Mouse (Mus musculus) heart, adult 2 months (tissue): ENCODE data around the gene Ggact. TPM values are rescaled to one million over a fixed set of nuclear protein-coding genes. Genes with fewer than 3 reads are reported as not detected.

Experiments used
- DNase-seq, 2 experiments: peaks; one replicate each; pipeline ENCODE4 v3.0.0; 2021
- H3K27ac ChIP-seq: fragments of 200-600 bp; 2 replicates; pipeline ENCODE4 v1.8.1; 2022
- H3K27me3 ChIP-seq: fragments of 200-500 bp; 2 replicates; pipeline ENCODE4 v1.6.1; 2012; ENCODE audit warnings: mild to moderate bottlenecking, low read length, inconsistent platforms, mixed read lengths; ENCODE audit not compliant: control insufficient read depth, insufficient read depth
- H3K36me3 ChIP-seq: fragments of 200-500 bp; 2 replicates; pipeline ENCODE4 v1.6.1; 2012; ENCODE audit warnings: low read length, inconsistent platforms; ENCODE audit not compliant: control insufficient read depth, insufficient read depth
- H3K4me1 ChIP-seq: fragments of 200-500 bp; 2 replicates; pipeline ENCODE4 v1.6.1; 2011; ENCODE audit warnings: low read length; ENCODE audit not compliant: control insufficient read depth, insufficient read depth
- H3K4me3 ChIP-seq: fragments of 200-600 bp; 2 replicates; pipeline ENCODE4 v1.8.1; 2022
- H3K79me2 ChIP-seq: fragments of 200-500 bp; replicated peaks from 2 replicates; pipeline ENCODE4 v1.6.1; 2012; ENCODE audit warnings: mild to moderate bottlenecking, inconsistent platforms, low read length, moderate library complexity, mixed read lengths; ENCODE audit not compliant: control insufficient read depth, insufficient read depth
- H3K9ac ChIP-seq: fragments of 200-500 bp; 2 replicates; pipeline ENCODE4 v1.6.1; 2012; ENCODE audit warnings: low read depth, mild to moderate bottlenecking, control low read depth, inconsistent platforms, low read length, mixed read lengths
- CTCF ChIP-seq: fragments of 200-600 bp; IDR thresholded peaks from 2 replicates; pipeline ENCODE4 v1.8.1; 2022; ENCODE audit warnings: antibody characterized with exemption, mild to moderate bottlenecking, moderate library complexity
- EP300 ChIP-seq: fragments of 200-500 bp; IDR thresholded peaks from 2 replicates; pipeline ENCODE4 v1.6.1; 2011; ENCODE audit warnings: low read depth, low read length, control low read depth; ENCODE audit not compliant: insufficient read depth
- POLR2A ChIP-seq: fragments of 200-500 bp; IDR thresholded peaks from 2 replicates; pipeline ENCODE4 v1.6.1; 2011; ENCODE audit warnings: mild to moderate bottlenecking, low read depth, low read length, control low read depth; ENCODE audit not compliant: insufficient read depth
- WGBS: fragments of 180-500 bp; shearing (Covaris S2); methylation state at CpG from one replicate; pipeline ENCODE4 v1.1.7; 2018; 5-methylcytosine and 5-hydroxymethylcytosine counted together
- intact Hi-C: fragments of 180-260 bp; cut with DNase I; formaldehyde crosslinking; loops from one replicate; pipeline ENCODE4 v1.15.1; 2025
- polyA plus RNA-seq: library from polyadenylated mRNA; depleted of rRNA; stranded (reverse); fragments of >200 nt; gene quantifications from 2 replicates; pipeline ENCODE4 v1.2.3, GENCODE M21; 2012
- total RNA-seq, 2 experiments: library from RNA; stranded (reverse); gene quantifications; 2 replicates each; pipeline ENCODE4 v1.2.3; 2021

Ggact gene
- total and polyA plus RNA-seq, 3 experiments, result 22.5 to 27.1 (median 25.6) TPM

DNA sequence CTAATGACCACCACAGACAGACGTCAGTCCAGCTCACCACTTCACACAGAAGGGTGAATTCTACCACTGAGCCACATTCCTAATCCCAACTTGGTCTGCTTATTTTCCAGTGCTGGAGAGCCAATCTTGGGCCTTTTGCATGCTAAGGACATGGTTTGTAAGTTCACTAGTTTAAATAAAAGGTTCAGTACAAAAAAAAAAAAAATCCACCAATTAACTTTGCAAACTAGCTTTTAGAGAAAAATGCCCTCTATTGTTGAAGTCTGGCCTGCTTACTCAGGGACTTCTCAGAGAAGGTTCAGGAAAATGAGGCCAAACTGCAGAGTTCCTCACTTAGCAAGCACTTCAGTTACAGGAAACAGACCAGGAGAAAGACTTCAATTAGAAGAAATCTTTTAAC, 1.4 kb downstream of the Ggact start:
- Histone ChIP-seq H3K27me3 (no peaks in the 10 kb centered on the region), H3K36me3 (no peaks in the 10 kb centered on the region), H3K4me3 (peak overlapping the region; percentile 74; the same call in 1 of the 2 replicates), H3K79me2 (no peaks in the 10 kb centered on the region), H3K4me1 (peaks cover 2% of the 10 kb centered on the region; the same call in 1 of the 2 replicates), H3K9ac (no peak overlapping the region), H3K27ac (no peak overlapping the region; the same call in 1 of the 2 replicates)
- DNase-seq, result no peak
- no peak for TF ChIP-seq EP300
- TF ChIP-seq POLR2A, result no peak
- no peak for TF ChIP-seq CTCF
- 86% methylated on average over 1 of the region's 1 CpGs for WGBS
- intact Hi-C loops, result loop anchor here (2.0 kb wide), 1 partner anchor 71 kb away; no protein-coding TSS in a partner anchor

DNA sequence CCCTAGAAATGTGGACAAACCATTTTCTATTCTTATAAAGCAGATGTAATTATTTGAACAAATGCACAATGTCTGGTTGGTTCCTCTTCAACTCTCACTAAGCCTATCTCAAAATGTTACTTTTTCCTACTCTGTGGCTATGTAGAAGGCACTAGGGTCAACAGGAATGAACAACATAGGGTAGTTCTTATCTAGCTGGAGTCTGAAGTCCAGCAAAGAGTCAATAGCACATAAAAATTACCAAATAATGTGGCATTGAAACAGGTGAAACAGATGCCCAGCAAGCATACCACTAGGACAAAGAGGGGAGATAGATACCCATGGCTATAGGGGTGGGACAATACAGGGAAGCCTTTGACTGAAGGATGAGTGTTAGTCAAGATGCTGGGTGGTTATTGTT, 2.3 kb downstream of the Ggact start:
- no peak for TF ChIP-seq POLR2A
- TF ChIP-seq CTCF, result no peak
- no peak for TF ChIP-seq EP300
- Histone ChIP-seq H3K4me1 (peaks cover 2% of the 10 kb centered on the region; the same call in 1 of the 2 replicates), H3K9ac (no peak overlapping the region), H3K79me2 (no peaks in the 10 kb centered on the region), H3K27me3 (no peaks in the 10 kb centered on the region), H3K4me3 (no peak overlapping the region), H3K36me3 (no peaks in the 10 kb centered on the region), H3K27ac (no peak overlapping the region)
- intact Hi-C loops, result no loop called here
- no peak for DNase-seq

DNA sequence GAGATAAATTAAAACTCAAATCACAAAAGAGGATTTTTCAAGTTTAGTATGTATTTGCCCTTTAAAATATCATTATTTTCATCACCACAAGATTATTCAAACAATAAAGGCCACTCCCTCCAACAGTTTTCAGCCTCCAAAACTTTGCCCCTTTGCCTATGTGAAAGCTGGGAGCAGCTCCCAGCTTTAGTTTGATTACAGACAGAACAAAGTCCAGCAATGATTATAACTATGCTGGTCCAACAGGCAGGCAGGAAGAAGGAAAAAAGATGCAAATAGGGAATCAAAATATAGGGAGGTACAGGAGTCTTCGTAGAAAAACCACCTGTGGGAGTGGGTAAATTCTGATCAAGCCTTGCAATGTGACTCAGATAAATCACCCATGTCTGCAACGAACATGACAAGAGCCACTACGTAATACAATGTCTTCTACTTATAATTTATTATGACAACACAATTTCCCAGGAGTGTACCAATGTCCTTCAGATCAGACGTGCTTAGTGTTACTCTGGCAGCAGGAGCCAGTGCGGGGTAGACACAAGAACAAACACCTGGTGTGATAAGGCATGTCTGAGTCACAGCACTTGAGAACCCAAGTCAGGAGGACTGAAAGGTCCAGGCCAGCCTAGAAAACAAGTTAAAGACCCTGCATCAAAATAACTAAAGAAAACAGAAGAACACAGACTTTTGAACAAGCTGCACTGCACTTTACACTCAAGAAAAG, 4.0 kb downstream of the Ggact start:
- Histone ChIP-seq H3K9ac (no peak overlapping the region), H3K4me3 (no peak overlapping the region), H3K4me1 (peaks cover 2% of the 10 kb centered on the region; the same call in 1 of the 2 replicates), H3K27ac (no peak overlapping the region), H3K79me2 (no peaks in the 10 kb centered on the region), H3K36me3 (no peaks in the 10 kb centered on the region), H3K27me3 (no peaks in the 10 kb centered on the region)
- WGBS, result 69% methylated on average over 5 of the region's 5 CpGs
- no peak for DNase-seq
- intact Hi-C loops, result no loop called here
- no peak for TF ChIP-seq POLR2A

DNA sequence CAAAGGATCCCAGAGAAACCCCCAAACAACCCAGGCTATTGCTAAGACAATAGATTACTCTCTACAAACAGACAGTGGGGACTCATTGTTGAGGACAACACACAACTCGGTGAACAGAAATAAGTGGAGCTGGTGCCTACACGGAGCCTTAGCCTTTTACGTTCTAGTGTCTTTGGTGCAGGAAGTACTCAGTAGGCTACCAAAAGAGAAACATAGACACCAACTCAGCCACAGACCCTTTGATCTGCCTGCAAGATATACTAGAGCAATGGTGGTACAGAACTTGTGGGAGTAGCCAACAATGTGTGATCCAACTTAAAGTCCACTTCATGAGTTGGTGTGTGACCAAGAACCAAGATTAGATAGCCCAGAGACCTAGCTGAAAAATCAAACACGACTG, 5.5 kb downstream of the Ggact start:
- 85% methylated on average over 4 of the region's 4 CpGs for whole genome bisulfite sequencing
- Histone ChIP-seq H3K9ac (no peak overlapping the region), H3K4me1 (peaks cover 3% of the 10 kb centered on the region), H3K4me3 (no peak overlapping the region), H3K36me3 (peaks cover 3% of the 10 kb centered on the region), H3K79me2 (no peaks in the 10 kb centered on the region), H3K27ac (no peak overlapping the region), H3K27me3 (no peaks in the 10 kb centered on the region)
- DNase-seq, result no peak
- intact Hi-C loops, result no loop called here
- TF ChIP-seq CTCF (no peak), EP300 (no peak)

DNA sequence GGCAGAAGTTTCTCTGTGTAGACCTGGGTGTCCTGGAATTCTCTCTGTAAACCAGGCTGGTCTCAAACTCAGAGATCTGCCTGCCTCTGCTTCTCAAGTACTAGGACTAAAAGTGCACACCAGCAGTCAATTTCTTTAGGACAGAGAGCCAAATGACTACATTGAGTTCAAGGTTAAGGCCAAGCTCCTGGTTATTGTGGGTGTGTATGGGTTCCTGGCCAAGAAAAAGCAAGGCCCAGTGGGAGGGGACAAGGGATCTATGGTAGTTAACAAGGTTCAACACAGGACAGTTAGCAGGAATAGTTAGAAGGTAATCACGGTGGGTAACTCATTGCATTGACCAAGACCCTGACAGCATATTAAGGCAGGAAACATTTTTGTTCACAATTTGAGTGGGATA, 8.6 kb downstream of the Ggact start:
- no peaks in the 10 kb centered on the region for H3K27me3 ChIP-seq
- no peak for TF ChIP-seq POLR2A
- no peak for TF ChIP-seq CTCF
- no peak for TF ChIP-seq EP300
- 100% methylated on average over 1 of the region's 1 CpGs for WGBS
- no peak overlapping the region for H3K27ac ChIP-seq
- no peaks in the 10 kb centered on the region for H3K79me2 ChIP-seq
- H3K4me3 ChIP-seq, result no peak overlapping the region
- no peak overlapping the region for H3K9ac ChIP-seq
- intact Hi-C loops, result no loop called here
- peaks cover 7% of the 10 kb centered on the region for H3K4me1 ChIP-seq
- no peak for DNase-seq
- peaks cover 6% of the 10 kb centered on the region for H3K36me3 ChIP-seq

DNA sequence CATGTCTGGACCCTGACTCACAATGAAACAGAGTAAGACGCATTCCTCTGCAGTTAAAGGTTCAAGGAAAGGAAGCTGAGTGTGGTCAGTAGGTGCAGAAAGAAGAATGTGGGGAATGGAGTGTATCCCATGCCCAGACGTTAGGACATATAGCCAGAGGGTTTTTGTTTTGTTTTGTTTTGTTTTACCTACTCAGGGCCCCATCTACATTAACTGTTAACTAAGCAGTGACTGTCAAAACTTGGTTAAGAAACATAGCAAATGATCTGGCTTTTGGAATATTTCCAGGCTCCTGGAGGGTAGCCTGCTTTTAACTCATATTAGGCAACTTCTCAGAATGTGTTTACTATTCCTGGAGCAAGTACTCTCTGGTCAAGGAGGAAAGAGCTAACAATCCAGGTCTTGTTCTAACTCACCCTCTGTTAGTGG, 9.6 kb downstream of the Ggact start:
- H3K4me1 ChIP-seq, result peaks cover 7% of the 10 kb centered on the region
- 74% methylated on average over 2 of the region's 2 CpGs for WGBS
- H3K36me3 ChIP-seq, result peaks cover 6% of the 10 kb centered on the region
- no peaks in the 10 kb centered on the region for H3K27me3 ChIP-seq
- H3K27ac ChIP-seq, result no peak overlapping the region
- TF ChIP-seq EP300, result no peak
- no peak for TF ChIP-seq POLR2A
- no peak for TF ChIP-seq CTCF
- H3K79me2 ChIP-seq, result no peaks in the 10 kb centered on the region
- no peak overlapping the region for H3K9ac ChIP-seq
- intact Hi-C loops, result no loop called here
- no peak for DNase-seq
- no peak overlapping the region for H3K4me3 ChIP-seq
